Mouse (Mus musculus) frontal cortex, adult 2 months (tissue): ENCODE measurements around the gene Gdpd3. TPM values are rescaled to one million over a fixed set of nuclear protein-coding genes. Genes with fewer than 3 reads are reported as not detected.
A peak's percentile ranks its signal among the peaks of the same experiment; 100 is the strongest.
"Not testable (repeated sequence)": the region's sequence is repeated elsewhere in the genome, so short reads cannot be mapped to it uniquely, and the experiment has no call there.

Experiments used
- DNase-seq, 2 experiments: peaks; one replicate each; pipeline ENCODE4 v3.0.0; 2022; ENCODE audit warnings: low spot score in 1 of 2; ENCODE audit errors: extremely low spot score in 1 of 2
- polyA plus RNA-seq: library from polyadenylated mRNA; depleted of rRNA; stranded (reverse); fragments of >200 nt; gene quantifications from 2 replicates; pipeline ENCODE4 v1.2.3, GENCODE M21; 2012; rRNA removed

Gdpd3 gene
- polyA plus RNA-seq: 4.4 and 6.4 TPM in 2 replicates

GRCm38 (mm10) chr7:126766201-126766600 lies at the start of gene Gdpd3:
Gene Gdpd3, plus strand, starts transcription at chr7:126766334.
- DNase-seq: no peak

DNA sequence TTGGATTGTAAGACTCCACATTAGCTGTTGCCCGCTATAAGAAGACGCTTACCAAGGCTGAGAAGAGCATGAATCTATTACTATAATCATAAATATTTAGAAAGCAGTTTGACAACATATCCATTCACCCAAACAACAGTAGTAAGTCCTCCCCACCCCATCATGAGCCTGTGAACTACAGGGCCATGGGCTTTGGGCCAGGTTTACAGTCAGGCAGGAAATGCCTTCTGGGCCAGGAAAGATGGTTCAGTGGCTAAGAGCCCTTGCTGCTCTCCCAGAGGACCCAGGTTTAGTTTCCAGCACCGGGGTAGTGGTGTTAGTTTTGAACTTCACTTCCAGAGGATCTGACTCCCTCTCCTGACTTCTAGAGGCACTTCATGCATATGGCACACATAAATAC lies 48.6 kb upstream of the Gdpd3 start:
- DNase-seq: no peak

DNA sequence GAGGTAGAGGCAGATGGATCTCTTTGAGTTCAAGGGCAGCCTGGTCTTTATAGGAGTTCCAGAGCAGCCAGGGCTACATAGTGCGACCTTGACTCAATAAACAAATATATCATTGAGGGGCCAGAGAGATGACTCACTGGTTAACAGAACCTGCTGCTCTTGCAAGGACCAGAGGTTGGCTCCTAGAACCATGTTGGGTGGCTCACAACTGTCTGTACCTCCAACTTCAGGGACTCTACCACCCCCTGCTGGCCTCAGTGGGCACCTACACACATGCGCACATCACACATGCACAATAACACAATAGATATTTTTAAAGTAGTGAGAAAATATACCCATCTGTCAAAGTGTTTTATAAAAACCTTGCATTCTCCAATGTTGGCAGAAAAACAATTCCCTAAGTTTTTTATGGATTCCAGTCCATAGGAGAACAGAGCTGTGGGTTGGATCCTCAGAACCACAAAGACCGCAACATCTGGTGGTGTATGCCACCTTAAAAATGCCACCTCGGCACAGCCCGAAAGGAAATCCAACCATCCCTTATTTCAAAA lies 47.3 kb upstream of the Gdpd3 start:
- DNase-seq: no peak

DNA sequence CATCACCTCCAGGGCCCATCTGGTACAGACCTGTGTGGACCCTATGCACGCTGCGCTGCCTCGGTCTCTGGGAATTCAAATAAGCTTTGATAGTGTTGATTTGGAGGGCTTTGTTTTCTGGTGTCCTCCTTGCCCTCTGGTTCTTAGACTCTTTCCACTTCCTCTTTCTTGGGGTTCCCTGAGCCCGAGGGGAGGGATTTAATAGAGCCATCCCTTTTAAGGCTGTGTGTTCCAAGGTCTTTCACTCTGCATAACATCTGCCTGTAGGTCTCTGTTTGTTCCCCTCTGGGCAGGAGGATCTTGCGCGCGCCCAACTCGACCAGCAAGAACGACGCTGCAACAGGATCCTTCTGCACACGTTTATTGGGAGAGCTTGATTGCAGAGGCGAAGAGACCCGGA lies 44.5 kb upstream of the Gdpd3 start:
- DNase-seq: no peak

- no peak for DNase-seq
Observed at GRCm38 (mm10) chr7:126725077-126725476, 41.1 kb upstream of the Gdpd3 start.

- DNase-seq: no peak
Observed at GRCm38 (mm10) chr7:126725667-126726066, 40.5 kb upstream of the Gdpd3 start.

GRCm38 (mm10) chr7:126730256-126730789 lies 35.8 kb upstream of the Gdpd3 start:
- DNase-seq: not testable (repeated sequence)

- DNase-seq: no peak
Observed at GRCm38 (mm10) chr7:126736122-126736521, 30.0 kb upstream of the Gdpd3 start.

DNA sequence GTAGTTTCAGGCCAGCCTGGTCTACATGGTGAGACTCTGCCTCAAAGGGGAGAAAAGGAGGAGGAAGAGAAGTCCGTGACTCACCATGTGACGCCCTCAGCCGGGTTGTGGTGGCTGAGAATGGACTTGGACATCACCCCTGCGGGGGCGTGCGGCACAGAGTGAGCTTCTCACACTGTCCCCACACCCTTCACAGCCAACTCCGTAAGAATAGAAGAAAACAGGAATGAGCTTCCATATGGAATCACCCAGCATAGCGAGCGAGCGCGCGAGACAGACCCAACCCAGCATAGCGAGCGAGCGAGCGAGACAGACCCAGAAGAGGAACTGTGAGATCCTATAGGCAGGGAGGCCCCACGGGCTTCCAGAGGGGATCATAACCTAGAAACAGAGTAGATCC lies 26.6 kb upstream of the Gdpd3 start:
- DNase-seq: peak; percentile 72 to 81

DNA sequence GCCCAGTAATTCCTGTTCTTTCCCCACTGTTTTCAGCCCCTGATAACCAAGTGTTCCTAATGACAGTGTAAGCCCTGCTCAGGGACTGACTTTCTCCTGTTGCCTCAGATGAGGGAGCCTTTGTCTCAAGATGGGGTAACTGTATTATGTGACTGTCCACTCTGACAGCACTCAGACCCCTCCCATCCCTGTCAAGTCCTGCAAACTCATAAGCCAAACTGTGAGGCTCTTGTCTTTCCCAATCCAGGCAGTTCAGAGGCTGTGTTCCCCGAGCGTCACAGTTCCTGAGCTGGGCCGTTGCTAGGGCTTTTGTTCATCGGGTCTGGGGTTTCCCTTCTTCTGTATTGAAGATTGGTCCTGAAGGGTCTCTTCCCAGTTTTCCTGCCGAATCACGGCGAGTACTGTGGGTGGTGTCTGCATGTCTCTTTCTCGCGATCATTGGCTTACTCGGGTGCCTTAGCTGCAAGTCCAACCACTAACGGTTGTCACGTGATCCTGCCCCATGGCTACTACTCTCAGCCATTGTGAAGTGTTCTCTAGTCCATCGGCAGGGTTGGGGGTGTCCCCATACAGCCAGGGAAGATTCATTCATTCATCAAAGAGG lies 25.9 kb upstream of the Gdpd3 start:
- DNase-seq: no peak

DNA sequence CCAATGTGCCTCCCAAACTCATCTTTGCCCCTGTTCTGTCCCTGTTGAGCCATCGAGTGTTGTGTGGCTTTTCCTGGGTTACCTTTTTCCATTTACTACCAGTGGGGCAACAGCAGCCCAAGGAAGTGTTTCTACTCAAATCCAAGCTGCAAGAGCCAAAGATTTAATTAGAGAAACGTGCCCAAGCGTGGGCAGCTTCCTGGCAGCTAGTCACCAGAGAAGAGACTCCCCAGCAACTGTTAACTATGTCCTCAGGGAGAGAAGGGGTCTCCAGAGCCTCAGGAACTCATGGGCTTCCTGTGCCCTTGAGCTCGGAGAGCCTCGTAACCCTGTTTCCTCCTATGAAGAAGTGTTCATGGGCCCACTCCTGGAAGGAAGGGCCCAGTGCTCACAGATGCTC lies 25.2 kb upstream of the Gdpd3 start:
- DNase-seq: no peak

- DNase-seq: no peak
Observed at GRCm38 (mm10) chr7:126741452-126741851, 24.7 kb upstream of the Gdpd3 start.

- no peak for DNase-seq
Observed at GRCm38 (mm10) chr7:126741964-126742482, 24.1 kb upstream of the Gdpd3 start.

- DNase-seq: peak in 1 of 2 experiments; percentile 35
Observed at GRCm38 (mm10) chr7:126746066-126746465, 20.1 kb upstream of the Gdpd3 start.

DNA sequence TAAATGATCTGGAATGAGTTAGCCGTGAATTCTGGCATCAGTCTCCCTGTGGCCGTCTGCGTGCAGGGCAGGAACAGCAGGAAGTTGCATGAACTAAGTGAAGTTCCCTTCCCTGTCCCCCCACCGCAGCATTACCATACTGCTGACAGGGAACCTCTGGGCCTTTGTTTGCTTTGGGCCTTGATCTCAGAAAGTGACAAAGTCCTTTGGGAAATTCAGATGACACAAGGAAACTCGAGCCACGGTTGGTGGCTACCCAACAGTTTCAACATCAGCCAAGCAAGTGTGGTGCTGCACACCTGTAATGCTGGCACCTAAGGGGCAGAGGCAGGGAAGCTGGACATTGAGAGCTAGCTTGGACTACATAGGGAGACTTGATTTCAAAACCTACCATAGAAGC lies 19.3 kb upstream of the Gdpd3 start:
- no peak for DNase-seq

DNA sequence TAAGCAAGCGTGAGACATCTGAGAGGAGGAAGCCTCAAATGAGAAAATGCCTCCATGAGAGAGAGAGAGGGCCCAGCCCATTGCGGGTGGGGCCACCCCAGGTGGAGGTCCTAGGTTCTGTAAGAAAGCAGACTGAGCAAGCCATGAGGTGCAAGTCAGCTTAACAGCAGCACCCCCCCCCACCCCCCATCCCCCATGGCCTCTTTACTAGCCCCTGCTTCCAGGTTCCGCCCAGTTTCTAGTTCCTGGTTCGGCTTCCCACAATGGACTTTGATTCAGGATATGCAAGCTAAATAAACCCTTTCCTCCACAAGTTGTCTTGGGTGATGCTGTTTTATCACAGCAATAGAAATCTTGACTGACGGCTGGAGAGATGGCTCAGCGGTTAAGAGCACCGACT lies 17.3 kb upstream of the Gdpd3 start:
- DNase-seq: no peak

DNA sequence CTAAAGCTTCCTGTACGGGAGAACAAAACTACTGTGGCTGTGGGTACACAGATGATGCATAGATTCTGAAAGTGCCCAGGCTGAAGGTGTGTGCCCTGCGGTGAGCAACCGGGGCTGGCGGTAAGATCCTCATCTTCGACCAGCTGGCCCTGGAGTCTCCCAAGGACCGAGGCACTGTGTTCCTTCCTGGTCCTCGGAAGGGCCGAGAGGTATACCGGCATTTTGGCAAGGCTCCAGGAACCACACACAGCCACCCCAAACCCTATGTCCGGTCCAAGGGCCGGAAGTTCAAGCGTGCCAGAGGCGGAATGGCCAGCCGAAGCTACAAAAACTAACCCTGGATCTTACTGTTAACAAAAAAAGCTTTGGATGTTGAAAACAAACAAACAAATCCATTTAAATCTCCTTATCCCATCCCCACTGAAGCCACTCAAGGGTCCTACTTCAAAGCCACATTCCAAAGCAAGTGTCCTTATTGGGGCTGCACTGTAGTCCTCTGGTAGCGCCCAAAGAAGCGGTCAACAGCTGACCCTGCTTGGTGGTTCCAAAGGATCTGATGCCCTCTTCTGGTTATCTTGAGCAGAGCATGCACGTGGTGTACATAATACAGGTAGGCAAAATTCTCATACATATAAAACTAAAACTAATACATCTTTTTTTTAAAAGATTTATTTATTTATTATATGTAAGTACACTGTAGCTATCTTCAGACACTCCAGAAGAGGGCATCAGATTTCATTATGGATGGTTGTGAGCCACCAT lies 16.4 kb upstream of the Gdpd3 start:
- no peak for DNase-seq

- DNase-seq: peak in 1 of 2 experiments; percentile 89
Observed at GRCm38 (mm10) chr7:126754866-126755265, 11.3 kb upstream of the Gdpd3 start.

DNA sequence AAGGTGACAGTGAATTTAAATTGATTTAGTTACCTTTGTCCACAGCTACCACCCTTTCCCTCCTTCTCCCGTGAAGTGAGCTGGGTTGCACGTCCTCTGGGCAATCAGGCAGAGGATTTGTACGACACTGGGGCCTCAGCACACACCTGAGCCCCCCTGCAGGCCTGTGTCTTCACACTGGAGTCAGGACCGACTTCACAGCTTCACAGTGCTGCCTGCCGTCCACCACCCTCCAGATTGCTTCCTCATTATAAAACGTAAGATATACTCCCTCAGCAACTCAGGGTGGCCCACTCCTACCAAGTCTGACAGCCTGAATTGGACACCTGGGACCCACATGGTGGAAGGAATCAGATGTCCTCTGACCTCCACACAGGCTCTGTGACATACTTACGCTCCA lies 7.6 kb upstream of the Gdpd3 start:
- DNase-seq: no peak

GRCm38 (mm10) chr7:126759050-126759671 lies 7.0 kb upstream of the Gdpd3 start, which contains the start of gene Mapk3:
Gene Mapk3, plus strand, starts transcription at chr7:126759601.
- peak in 1 of 2 experiments; percentile 90 for DNase-seq
